17 mouse cellular contexts compared by ENCODE assay signal in genomic region chr1:137873628-137874027, GRCm38 (mm10).
"Had no signal": no experiment of that assay in that cellular context is flagged by ENCODE, and none has a peak within 500 bp of the region (broad histone marks: within the 10 kb centered on the region; RNA-seq: fewer than 3 reads in every experiment).

No protein-coding gene starts in this region.

- ATAC-seq: liver, embryonic 12.5 days; liver, postnatal 0 days; lung, postnatal 0 days; midbrain, embryonic 13.5 days; midbrain, embryonic 15.5 days; midbrain, embryonic 16.5 days had no signal

- DNase-seq: left cerebral cortex, postnatal 4 days; liver; liver, embryonic 13.5 days; liver, postnatal 0 days; lung, adult 18-20 months; lung, adult 2 months; lung, embryonic 14.5 days; lung, postnatal 10 days; lung, postnatal 14 days; lung, postnatal 36 days; lung, postnatal 4 days; midbrain, embryonic 14.5 days had no signal
